Mouse (Mus musculus) hindbrain, embryonic 12.5 days (tissue): Measurements from ENCODE around the gene Lhfpl4. TPM values are rescaled to one million over a fixed set of nuclear protein-coding genes. Genes with fewer than 3 reads are reported as not detected.

Source experiments
- ATAC-seq: fragments of 200-750 bp; cut with Nextera tagmentation; 2 replicates; pipeline ENCODE4 v1.8.0; 2017; ENCODE audit warnings: moderate TSS enrichment; ENCODE audit not compliant: low FRiP score
- H3K27ac ChIP-seq: fragments of 300-500 bp; sonication (generic); 2 replicates; pipeline ENCODE4 v1.5.1; 2016; ENCODE audit warnings: mild to moderate bottlenecking
- H3K27me3 ChIP-seq: fragments of 300-500 bp; sonication (generic); 2 replicates; pipeline ENCODE4 v1.6.1; 2016; ENCODE audit warnings: mild to moderate bottlenecking
- H3K36me3 ChIP-seq: fragments of 300-500 bp; sonication (generic); 2 replicates; pipeline ENCODE4 v1.6.1; 2016; ENCODE audit warnings: mild to moderate bottlenecking
- H3K4me1 ChIP-seq: fragments of 300-500 bp; sonication (generic); 2 replicates; pipeline ENCODE4 v1.6.1; 2016
- H3K4me2 ChIP-seq: fragments of 300-500 bp; sonication (generic); replicated peaks from 2 replicates; pipeline ENCODE4 v1.6.1; 2016; ENCODE audit warnings: mild to moderate bottlenecking
- H3K4me3 ChIP-seq: fragments of 300-500 bp; sonication (generic); 2 replicates; pipeline ENCODE4 v1.5.1; 2016; ENCODE audit warnings: mild to moderate bottlenecking
- H3K9ac ChIP-seq: fragments of 300-500 bp; sonication (generic); 2 replicates; pipeline ENCODE4 v1.6.1; 2016; ENCODE audit warnings: mild to moderate bottlenecking, moderate library complexity
- H3K9me3 ChIP-seq: fragments of 300-500 bp; sonication (generic); replicated peaks from 2 replicates; pipeline ENCODE4 v1.6.1; 2016; ENCODE audit warnings: mild to moderate bottlenecking
- WGBS: fragments of 180-500 bp; shearing (Covaris S2); methylation state at CpG from one replicate; pipeline ENCODE4 v1.1.7; 2016; 5-methylcytosine and 5-hydroxymethylcytosine counted together
- polyA plus RNA-seq: library from polyadenylated mRNA; unstranded; fragments of >200 nt; fragmentation: Nextera tagmentation; extraction: Ambion mirVana; gene quantifications from 2 replicates; pipeline ENCODE4 v1.2.1, GENCODE M21; 2016

The Lhfpl4 gene
- polyA plus RNA-seq, 1 experiment from 2014 or later, result 43.0 TPM

DNA sequence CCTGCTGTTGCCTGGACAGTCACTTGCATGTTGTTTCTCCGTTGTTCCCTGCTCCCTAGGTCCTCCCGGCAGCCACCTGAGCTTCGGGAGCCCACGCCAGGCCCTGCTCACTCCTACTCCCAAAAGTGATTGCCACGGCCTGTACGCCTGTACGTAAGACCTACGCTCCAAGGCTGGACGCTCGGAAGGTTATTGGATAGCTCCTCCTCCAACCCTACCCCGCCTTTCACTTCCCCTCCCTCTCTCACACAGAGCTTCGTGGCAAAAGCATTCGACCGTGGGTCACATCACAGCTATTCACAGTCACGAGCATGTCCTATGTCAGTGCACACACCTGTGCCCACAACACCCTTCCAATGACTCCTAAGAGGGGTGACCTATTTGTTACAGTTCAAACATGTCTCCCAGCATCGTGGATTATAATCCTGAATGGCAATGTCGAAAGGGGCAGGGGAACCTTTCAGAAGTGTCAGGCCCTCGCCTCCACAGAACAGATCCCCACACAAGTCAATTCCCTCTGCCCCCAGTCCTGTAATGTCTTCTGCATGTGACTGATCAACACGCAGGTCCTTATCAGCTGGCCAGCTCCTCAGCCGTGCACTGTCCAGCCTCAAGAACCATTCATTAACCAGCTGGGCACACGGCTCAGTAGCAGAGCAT lies 10.2 kb downstream of the Lhfpl4 start:
- H3K27ac ChIP-seq, result no peak overlapping the region
- H3K36me3 ChIP-seq, result peaks cover 12% of the 10 kb centered on the region; the same call in 1 of the 2 replicates
- H3K4me2 ChIP-seq, result no peak overlapping the region
- ATAC-seq, result no peak
- H3K27me3 ChIP-seq, result no peaks in the 10 kb centered on the region
- H3K4me1 ChIP-seq, result peaks cover under 1% of the 10 kb centered on the region
- 86% methylated on average over 21 of the region's 21 CpGs for WGBS
- no peak overlapping the region for H3K9ac ChIP-seq
- H3K9me3 ChIP-seq, result no peaks in the 10 kb centered on the region
- H3K4me3 ChIP-seq, result no peak overlapping the region

DNA sequence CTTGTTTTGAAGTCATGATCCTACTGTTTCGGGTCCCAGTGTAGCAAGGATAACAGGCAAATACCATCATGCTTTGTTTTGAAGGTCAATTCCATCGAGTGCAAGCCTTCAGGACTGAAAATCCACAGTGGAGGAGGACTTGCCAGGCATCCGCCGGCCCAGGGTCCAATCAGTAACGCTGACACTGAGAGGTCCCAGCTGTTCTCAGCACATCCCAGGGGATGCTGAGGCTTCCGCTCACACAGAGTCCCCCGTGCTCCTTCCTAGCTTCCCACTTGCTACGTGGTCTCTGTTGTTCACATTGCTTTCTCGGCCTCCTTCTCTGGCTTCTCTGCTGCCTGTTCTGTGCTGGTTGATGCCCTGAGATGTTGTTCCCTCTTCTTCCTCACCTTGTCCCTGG lies 11.0 kb downstream of the Lhfpl4 start:
- no peak overlapping the region for H3K27ac ChIP-seq
- no peak overlapping the region for H3K9ac ChIP-seq
- 72% methylated on average over 9 of the region's 9 CpGs for WGBS

DNA sequence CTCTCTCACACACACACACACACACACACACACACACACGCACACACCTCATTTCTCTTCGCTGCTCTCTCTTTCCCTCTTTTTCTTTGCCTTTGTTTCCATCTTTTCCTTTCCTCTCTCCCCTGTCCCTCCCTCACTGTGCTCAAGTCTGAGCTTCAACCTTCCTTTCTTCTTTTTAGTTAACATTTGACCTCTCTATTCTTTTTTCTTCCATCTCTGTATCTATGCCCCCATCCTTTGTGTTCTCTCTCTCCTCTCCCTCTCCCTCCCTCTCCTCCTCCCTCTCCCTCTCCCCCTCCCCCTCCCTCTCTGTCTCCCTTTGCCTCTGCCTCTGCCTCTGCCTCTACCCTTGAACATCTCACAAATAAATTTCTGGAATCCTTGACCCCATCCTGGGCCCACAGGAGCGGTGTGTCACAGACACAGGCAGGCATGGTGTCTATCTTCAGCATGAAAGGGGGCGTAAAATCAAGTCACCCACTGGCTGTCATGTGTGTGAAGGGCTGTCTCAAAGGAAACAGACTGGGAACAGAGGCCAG lies 15.9 kb downstream of the Lhfpl4 start:
- Histone ChIP-seq H3K4me2 (peak overlapping the region; percentile 43), H3K27me3 (no peaks in the 10 kb centered on the region), H3K27ac (peak overlapping the region; percentile 73), H3K4me3 (no peak overlapping the region), H3K36me3 (peaks cover 7% of the 10 kb centered on the region), H3K9ac (0 out of 2 replicates have a peak overlapping the region, but pooled peaks have one; percentile 19), H3K4me1 (peaks cover 17% of the 10 kb centered on the region), H3K9me3 (no peaks in the 10 kb centered on the region)
- peak; percentile 51 for ATAC-seq
- WGBS, result 23% methylated on average over 4 of the region's 4 CpGs

More for the DNA sequence above, 11.0 kb downstream of the Lhfpl4 start:
- H3K36me3 ChIP-seq, result peaks cover 12% of the 10 kb centered on the region; the same call in 1 of the 2 replicates
- H3K9me3 ChIP-seq, result no peaks in the 10 kb centered on the region
- no peak overlapping the region for H3K4me2 ChIP-seq
- H3K4me3 ChIP-seq, result no peak overlapping the region
- no peaks in the 10 kb centered on the region for H3K27me3 ChIP-seq
- peaks cover 9% of the 10 kb centered on the region for H3K4me1 ChIP-seq
- ATAC-seq, result no peak

DNA sequence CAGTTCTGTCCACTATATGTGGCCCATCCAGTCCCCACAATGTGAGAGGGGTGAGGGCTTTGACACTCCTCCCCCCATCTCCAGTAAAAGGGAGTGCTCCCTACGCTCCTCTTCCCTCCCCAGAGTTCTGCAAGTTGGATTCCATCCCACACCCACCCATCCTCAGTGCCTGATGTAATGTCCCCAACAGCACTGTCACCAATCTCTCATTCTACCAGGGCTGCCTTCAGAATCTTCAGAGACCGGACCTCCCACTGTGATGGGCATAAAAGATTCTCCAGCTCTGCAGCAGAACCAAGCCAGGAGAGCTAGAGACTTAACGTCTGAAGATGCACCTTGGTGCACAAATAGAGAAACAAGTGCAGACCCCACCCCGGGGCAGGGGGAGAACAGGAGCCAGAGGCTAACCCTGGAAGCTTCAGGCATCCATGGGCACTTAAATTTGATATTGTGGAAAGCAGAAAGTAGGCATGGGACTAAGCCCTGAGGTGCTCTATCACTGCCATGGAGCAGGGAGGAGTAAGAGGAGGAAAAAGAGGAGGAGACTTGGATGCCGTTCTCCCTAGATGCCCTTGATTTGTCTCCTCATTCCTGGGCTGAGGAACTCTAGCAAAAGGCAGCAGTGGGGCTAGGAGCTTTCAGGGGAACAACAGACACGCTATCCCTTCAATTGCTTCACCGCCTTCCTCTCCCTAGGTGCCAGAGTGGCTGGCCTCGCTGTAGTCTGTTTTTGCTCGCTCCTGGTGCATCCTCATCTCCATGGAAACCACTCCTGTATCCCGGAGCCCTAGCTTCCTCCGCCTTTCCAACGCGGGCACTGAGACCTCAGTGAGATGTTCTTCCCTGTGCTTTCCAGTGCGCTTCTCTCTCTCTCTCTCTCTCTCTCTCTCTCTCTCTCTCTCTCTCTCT lies 16.6 kb downstream of the Lhfpl4 start:
- peak overlapping the region; percentile 18; the same call in 1 of the 2 replicates for H3K9ac ChIP-seq
- WGBS, result 20% methylated on average over 14 of the region's 14 CpGs
- peaks cover 7% of the 10 kb centered on the region for H3K36me3 ChIP-seq
- peak overlapping the region; percentile 14; the same call in 1 of the 2 replicates for H3K4me3 ChIP-seq
- H3K9me3 ChIP-seq, result no peaks in the 10 kb centered on the region
- H3K27me3 ChIP-seq, result no peaks in the 10 kb centered on the region
- peak; percentile 93 for ATAC-seq
- H3K4me1 ChIP-seq, result peaks cover 17% of the 10 kb centered on the region
- H3K27ac ChIP-seq, result peak overlapping the region; percentile 73
- H3K4me2 ChIP-seq, result peak overlapping the region; percentile 43

DNA sequence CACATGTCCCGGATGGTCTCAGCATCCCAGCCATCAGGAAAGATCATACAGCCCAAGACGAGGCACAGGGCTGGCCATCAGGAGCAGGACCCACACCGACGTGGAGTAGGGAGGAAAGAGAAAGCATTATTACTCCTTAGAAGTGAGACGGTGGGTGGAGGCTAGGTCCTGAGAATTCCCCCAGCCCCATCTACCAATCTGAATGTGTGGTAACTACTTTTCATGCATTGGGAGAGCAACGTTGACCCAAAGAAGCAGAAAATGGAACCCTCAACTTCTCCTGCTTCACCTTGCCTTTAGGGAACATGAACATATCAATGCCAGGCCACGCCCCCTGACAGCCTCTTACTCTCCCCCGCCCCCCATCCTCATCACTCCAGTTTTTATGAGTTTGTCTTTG lies 18.6 kb downstream of the Lhfpl4 start:
- no peaks in the 10 kb centered on the region for H3K9me3 ChIP-seq
- 85% methylated on average over 8 of the region's 8 CpGs for WGBS
- H3K4me2 ChIP-seq, result no peak overlapping the region
- ATAC-seq, result no peak
- H3K27me3 ChIP-seq, result no peaks in the 10 kb centered on the region
- peaks cover 17% of the 10 kb centered on the region for H3K4me1 ChIP-seq
- H3K27ac ChIP-seq, result no peak overlapping the region
- peaks cover 7% of the 10 kb centered on the region for H3K36me3 ChIP-seq
- no peak overlapping the region for H3K4me3 ChIP-seq
- no peak overlapping the region for H3K9ac ChIP-seq

DNA sequence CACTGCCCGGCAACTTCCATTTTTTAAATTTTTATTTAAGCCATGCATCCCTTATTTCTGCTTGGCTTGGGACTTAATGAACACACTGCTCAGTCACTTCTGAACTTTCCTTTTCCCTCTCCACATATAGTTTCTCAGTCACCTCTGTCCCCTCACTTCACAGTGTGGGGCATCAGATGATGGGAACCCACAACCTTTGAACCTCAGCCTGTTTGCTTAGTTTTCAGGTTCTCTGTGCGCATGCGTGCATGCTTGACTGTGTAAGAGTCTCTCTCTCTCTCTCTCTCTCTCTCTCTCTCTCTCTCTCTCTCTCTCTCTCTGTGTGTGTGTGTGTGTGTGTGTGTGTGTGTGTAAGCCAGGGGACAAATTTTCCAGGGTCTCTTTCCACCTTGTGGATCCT lies 19.7 kb downstream of the Lhfpl4 start:
- Histone ChIP-seq H3K9me3 (no peaks in the 10 kb centered on the region), H3K36me3 (peaks cover 7% of the 10 kb centered on the region), H3K4me3 (no peak overlapping the region), H3K4me2 (no peak overlapping the region), H3K4me1 (peaks cover 17% of the 10 kb centered on the region), H3K9ac (no peak overlapping the region), H3K27me3 (no peaks in the 10 kb centered on the region), H3K27ac (no peak overlapping the region)
- ATAC-seq, result no peak
- 92% methylated on average over 3 of the region's 3 CpGs for WGBS

DNA sequence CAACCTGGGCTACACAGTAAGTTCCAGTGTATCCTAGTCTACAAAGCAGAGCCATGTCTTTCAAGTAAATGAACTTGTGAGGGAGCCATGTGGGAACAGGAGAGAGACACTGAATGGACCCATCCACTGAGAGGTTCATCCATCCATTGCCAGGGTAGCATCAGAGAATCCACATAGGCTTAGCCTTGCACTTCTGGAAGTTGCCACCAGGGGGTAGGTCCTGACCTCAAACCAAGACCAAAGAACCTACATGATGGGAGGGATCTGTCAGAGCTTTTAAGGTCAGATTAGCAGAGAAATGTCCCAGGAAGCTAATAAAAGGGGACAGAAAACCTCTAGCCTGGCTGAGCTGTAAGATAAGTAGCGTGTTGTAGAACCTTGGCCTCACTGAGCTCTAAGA lies 22.6 kb downstream of the Lhfpl4 start:
- WGBS, result 65% methylated on average over 1 of the region's 1 CpGs
- Histone ChIP-seq H3K9me3 (no peaks in the 10 kb centered on the region), H3K4me1 (no peaks in the 10 kb centered on the region), H3K36me3 (peaks cover 7% of the 10 kb centered on the region), H3K27me3 (no peaks in the 10 kb centered on the region), H3K9ac (no peak overlapping the region), H3K4me2 (no peak overlapping the region), H3K4me3 (no peak overlapping the region), H3K27ac (no peak overlapping the region)
- ATAC-seq, result no peak

DNA sequence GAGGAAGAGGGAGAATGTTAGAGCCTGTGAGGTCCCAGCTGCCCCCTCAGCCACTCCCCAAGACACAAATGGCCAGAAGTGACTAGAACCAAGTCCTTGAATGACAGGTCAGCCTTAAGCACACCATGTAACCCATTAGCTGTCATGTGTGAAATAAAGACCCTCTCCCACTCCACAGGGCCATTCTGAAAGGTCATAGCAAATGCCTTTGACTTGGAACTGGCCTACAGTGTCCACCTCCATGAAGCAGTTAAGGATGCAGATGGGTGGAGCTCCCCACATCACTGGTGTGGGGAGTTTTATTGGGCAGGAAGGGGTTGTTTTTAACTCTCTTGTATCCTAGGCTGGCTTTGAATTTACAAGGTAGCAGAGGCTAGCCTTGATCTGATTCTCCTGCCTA lies 23.2 kb downstream of the Lhfpl4 start:
- no peak for ATAC-seq
- Histone ChIP-seq H3K4me1 (peaks cover under 1% of the 10 kb centered on the region; the same call in 1 of the 2 replicates), H3K27me3 (no peaks in the 10 kb centered on the region), H3K4me2 (no peak overlapping the region), H3K9me3 (no peaks in the 10 kb centered on the region), H3K4me3 (no peak overlapping the region), H3K27ac (no peak overlapping the region), H3K9ac (no peak overlapping the region), H3K36me3 (peaks cover 7% of the 10 kb centered on the region)

DNA sequence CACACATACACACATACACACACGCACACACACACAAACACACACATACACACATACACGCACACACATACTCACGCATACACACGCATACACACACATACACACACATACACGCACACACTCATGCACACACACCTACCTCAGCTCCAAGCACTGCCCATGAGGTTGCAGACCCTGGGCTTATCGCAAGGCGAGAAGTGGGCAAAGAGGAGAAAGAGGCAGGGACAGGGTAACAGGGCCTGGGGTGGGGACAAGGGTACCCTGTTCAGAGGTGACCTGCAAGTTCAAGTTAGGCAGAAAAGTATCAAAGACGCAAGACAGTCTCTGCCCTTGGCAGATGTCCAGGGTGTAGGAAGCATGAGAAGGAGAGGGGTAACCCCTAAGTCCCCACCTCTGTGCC lies 24.5 kb downstream of the Lhfpl4 start:
- Histone ChIP-seq H3K9ac (0 out of 2 replicates have a peak overlapping the region, but pooled peaks have one; percentile 18), H3K4me2 (no peak overlapping the region), H3K27ac (no peak overlapping the region), H3K27me3 (no peaks in the 10 kb centered on the region), H3K36me3 (peaks cover 3% of the 10 kb centered on the region), H3K4me3 (no peak overlapping the region), H3K4me1 (peaks cover 5% of the 10 kb centered on the region), H3K9me3 (no peaks in the 10 kb centered on the region)
- WGBS, result 91% methylated on average over 8 of the region's 8 CpGs
- ATAC-seq, result no peak

DNA sequence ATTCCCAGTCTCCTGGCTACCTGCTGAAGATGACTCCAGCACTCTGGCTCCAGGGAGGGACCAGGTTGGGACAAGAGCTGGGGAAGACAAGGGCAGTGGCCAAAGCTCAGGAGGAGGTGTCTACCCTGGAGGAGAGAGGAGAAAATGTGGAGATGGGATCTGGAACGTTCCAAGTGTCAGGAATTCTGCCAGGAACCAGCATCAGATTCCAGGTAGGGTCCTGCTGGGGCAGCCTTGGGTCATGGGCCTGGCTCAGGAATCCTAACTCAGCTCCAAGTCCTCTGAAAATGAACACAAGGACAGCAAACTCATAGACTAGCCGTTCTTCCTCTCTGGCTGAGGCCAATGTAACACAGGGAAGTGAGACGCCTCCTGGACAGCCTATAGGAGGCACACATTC lies 25.3 kb downstream of the Lhfpl4 start:
- 78% methylated on average over 3 of the region's 3 CpGs for WGBS
- Histone ChIP-seq H3K36me3 (no peaks in the 10 kb centered on the region; the same call in 1 of the 2 replicates), H3K4me3 (no peak overlapping the region), H3K9ac (no peak overlapping the region), H3K9me3 (no peaks in the 10 kb centered on the region), H3K27ac (no peak overlapping the region), H3K4me2 (no peak overlapping the region), H3K27me3 (no peaks in the 10 kb centered on the region), H3K4me1 (peaks cover 5% of the 10 kb centered on the region)
- no peak for ATAC-seq

DNA sequence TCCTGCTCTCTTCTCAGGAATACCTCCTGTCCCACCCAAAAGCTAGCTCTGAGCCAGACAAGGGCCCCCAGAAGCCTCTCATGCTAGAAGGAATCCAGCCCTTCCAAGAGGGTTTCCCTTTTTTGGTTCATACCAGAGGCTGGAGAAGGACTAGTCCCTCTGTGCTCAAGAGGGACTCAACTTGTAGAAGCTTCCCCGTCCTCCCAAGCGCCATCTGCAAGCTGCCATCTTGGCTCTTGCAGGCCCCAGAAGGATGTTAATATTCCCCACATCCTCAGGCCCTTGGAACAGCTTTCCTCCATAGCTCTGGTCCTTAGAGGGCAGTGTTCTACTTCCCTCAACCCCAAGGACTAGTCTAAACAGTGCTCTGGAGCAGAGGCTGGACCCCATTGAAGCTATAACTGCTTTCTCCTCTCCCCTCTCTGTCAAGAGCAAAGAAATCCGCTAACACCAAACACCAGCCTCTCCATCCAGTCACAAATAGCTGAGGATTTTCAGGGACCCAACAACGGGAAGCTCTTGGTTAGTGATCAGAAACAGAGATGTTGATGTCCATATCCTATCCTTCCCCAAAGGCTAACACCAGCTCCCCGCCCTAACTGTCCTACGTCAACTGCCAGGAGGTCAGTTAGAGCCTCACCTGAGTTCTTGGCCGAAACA lies 26.7 kb downstream of the Lhfpl4 start:
- WGBS, result 94% methylated on average over 7 of the region's 7 CpGs
- no peak for ATAC-seq
- Histone ChIP-seq H3K4me1 (peaks cover 5% of the 10 kb centered on the region), H3K9ac (no peak overlapping the region), H3K4me2 (no peak overlapping the region), H3K9me3 (no peaks in the 10 kb centered on the region), H3K4me3 (no peak overlapping the region), H3K36me3 (no peaks in the 10 kb centered on the region), H3K27ac (no peak overlapping the region), H3K27me3 (no peaks in the 10 kb centered on the region)

DNA sequence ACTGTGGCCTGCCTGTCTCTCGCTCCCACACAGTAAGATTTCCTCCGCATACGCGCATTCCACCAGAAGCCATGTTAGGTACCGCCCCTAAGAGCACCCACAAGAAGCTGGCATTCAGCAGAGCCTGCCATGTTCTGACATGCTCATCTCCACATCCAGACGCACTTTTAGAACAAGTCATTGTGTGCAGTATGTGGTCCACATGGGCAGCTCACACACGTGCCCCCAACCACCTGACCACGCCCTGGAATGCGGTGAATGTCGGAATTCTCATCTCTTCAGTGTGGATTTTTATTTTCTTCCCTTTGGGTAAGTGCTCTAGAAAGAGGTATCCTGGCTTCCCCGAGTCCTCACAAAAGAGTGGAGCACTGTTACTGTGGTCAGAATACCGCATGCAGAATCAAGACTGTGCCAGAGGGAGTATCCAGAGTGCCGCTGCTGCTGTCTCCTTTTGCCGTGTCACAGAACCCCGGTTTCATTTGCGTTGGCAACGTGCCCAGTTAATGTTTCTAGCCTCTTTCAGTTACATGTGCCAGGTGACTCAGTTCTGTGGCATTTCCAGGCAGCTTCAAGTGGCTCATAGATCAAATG lies 28.4 kb downstream of the Lhfpl4 start:
- Histone ChIP-seq H3K9ac (no peak overlapping the region), H3K4me1 (peaks cover 5% of the 10 kb centered on the region), H3K4me3 (no peak overlapping the region), H3K9me3 (no peaks in the 10 kb centered on the region), H3K27me3 (no peaks in the 10 kb centered on the region), H3K4me2 (no peak overlapping the region), H3K27ac (no peak overlapping the region), H3K36me3 (no peaks in the 10 kb centered on the region)
- 73% methylated on average over 17 of the region's 17 CpGs for WGBS
- no peak for ATAC-seq
